ENCODE assay signal across 8 mouse cellular contexts in the genomic region with DNA sequence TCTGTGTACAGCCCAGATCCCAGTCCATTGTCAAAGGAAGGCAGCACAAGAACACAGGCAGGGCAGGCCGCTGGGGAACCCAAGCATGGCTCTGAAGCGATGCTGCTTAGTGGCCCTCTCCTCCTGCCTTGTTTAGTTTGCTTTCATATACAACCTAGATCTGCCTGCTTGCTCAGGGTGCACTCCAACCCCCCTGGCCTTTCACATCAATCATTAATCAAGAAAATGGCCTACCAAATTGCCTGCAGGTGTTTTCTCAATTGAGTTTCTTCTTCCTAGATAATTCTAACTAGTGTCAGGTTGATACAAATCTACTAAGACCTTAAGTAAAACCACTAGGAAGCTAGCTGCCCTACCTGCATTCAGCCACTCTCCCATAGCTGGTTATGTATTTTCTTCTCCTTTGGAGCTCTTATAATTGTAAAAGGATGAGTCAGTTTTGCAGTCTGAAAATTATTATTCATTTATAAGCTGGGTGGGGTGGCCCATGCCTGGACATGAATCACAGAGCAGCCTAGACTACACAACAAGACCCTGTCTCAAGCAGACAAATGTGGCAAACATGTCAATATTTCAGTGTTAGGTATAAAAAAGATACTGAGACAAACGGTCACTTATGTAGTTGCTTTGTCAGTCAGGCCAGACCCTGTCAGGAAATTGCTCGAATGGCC. TPM values are rescaled to one million over a fixed set of nuclear protein-coding genes. Genes with fewer than 3 reads are reported as not detected.
DNase-seq lines count a peak whose midpoint lies in the region; ATAC-seq and TF ChIP-seq lines count a peak whose summit lies in the region.

No protein-coding gene starts in this region.

- peak overlapping the region; percentile 44 for H3K4me2 ChIP-seq in heart, embryonic 15.5 days
- peak overlapping the region; percentile 44 for H3K4me2 ChIP-seq in heart, embryonic 16.5 days (ENCODE audit: low read depth, low read length)
- 0 out of 2 replicates have a peak overlapping the region, but pooled peaks have one; percentile 26 for H3K4me2 ChIP-seq in limb, embryonic 14.5 days (replicated peaks; ENCODE audit: low read depth, low read length, severe bottlenecking)

- peak overlapping the region; percentile 31; the same call in 1 of the 2 replicates for H3K9ac ChIP-seq in heart, embryonic 15.5 days
- no peak overlapping the region; the same call in 1 of the 2 replicates for H3K9ac ChIP-seq in heart, embryonic 16.5 days (ENCODE audit: low read length)
- no peak overlapping the region for H3K9ac ChIP-seq in limb, embryonic 14.5 days (ENCODE audit: low read depth, low read length, severe bottlenecking)

- ATAC-seq in heart, embryonic 15.5 days (replicated peaks; ENCODE audit: insufficient number of reproducible peaks, insufficient read depth, low FRiP score, low read depth), result no peak
- no peak for ATAC-seq in heart, embryonic 16.5 days (replicated peaks; ENCODE audit: extremely low read depth, insufficient read depth, low FRiP score)
- ATAC-seq in limb, embryonic 14.5 days (ENCODE audit: low FRiP score, low read depth), result no peak
- no peak for ATAC-seq in granulocyte monocyte progenitor cell, adult 5-6 weeks (replicated peaks; ENCODE audit: poor library complexity, severe bottlenecking)

- intact Hi-C loops in heart, postnatal 25 days (cut with DNase I), result no loop called here
- intact Hi-C loops in left cerebral cortex, postnatal 14 days (cut with DNase I), result loop anchor here (5.0 kb wide), 1 partner anchor 35 kb away; a partner anchor contains a TSS

- no peaks in the 10 kb centered on the region for H3K27me3 ChIP-seq in heart, embryonic 15.5 days
- H3K27me3 ChIP-seq in heart, embryonic 16.5 days (ENCODE audit: control insufficient read depth, insufficient read depth, low read length), result no peaks in the 10 kb centered on the region
- H3K27me3 ChIP-seq in limb, embryonic 14.5 days (ENCODE audit: control insufficient read depth, insufficient read depth, low read length), result no peaks in the 10 kb centered on the region

- H3K36me3 ChIP-seq in heart, embryonic 15.5 days, result 0 out of 2 replicates have a peak, but pooled peaks cover 2% of the 10 kb centered on the region
- H3K36me3 ChIP-seq in heart, embryonic 16.5 days (ENCODE audit: control insufficient read depth, insufficient read depth), result peaks cover 2% of the 10 kb centered on the region; the same call in 1 of the 2 replicates
- H3K36me3 ChIP-seq in limb, embryonic 14.5 days (ENCODE audit: control insufficient read depth, insufficient read depth, low read length), result peaks cover 2% of the 10 kb centered on the region; the same call in 1 of the 2 replicates

- 46% methylated on average over 4 of the region's 4 CpGs for WGBS in heart, embryonic 15.5 days
- WGBS in heart, embryonic 16.5 days, result 36% methylated on average over 4 of the region's 4 CpGs
- 44% methylated on average over 4 of the region's 4 CpGs for WGBS in limb, embryonic 14.5 days

- H3K4me1 ChIP-seq in heart, embryonic 15.5 days (replicated peaks), result peaks cover 55% of the 10 kb centered on the region
- H3K4me1 ChIP-seq in heart, embryonic 16.5 days (ENCODE audit: control insufficient read depth, insufficient read depth, low read length), result peaks cover 40% of the 10 kb centered on the region
- peaks cover 30% of the 10 kb centered on the region for H3K4me1 ChIP-seq in limb, embryonic 14.5 days (ENCODE audit: control insufficient read depth, insufficient read depth, low read length)

- H3K9me3 ChIP-seq in heart, embryonic 15.5 days (replicated peaks), result no peaks in the 10 kb centered on the region
- no peaks in the 10 kb centered on the region for H3K9me3 ChIP-seq in heart, embryonic 16.5 days (replicated peaks; ENCODE audit: control insufficient read depth, low read length)
- no peaks in the 10 kb centered on the region for H3K9me3 ChIP-seq in limb, embryonic 14.5 days (ENCODE audit: control insufficient read depth, low read length)

- H3K4me3 ChIP-seq in heart, embryonic 15.5 days, result no peak overlapping the region
- no peak overlapping the region for H3K4me3 ChIP-seq in heart, embryonic 16.5 days (ENCODE audit: low read length)
- H3K4me3 ChIP-seq in limb, embryonic 14.5 days (replicated peaks; ENCODE audit: low read length), result no peak overlapping the region

- H3K27ac ChIP-seq in heart, embryonic 15.5 days, result peak overlapping the region; percentile 87
- H3K27ac ChIP-seq in heart, embryonic 16.5 days (ENCODE audit: low read length), result peak overlapping the region; percentile 90
- peak overlapping the region; percentile 83 for H3K27ac ChIP-seq in limb, embryonic 14.5 days (replicated peaks; ENCODE audit: low read depth, low read length)

- DNase-seq in heart, postnatal 25 days (ENCODE audit: low spot score), result no peak
- DNase-seq in Muller cell, postnatal 12 days (ENCODE audit: inconsistent ontology term), result peak; percentile 78
- DNase-seq in limb, embryonic 14.5 days (ENCODE audit: low spot score), result no peak
- no peak for DNase-seq in ovary, postnatal 14 days (ENCODE audit: low spot score)
- DNase-seq in left cerebral cortex, postnatal 14 days (ENCODE audit: low spot score in 2 of 2), result no peak

- no peak for TF ChIP-seq POLR2A in limb, embryonic 14.5 days (IDR thresholded peaks at IDR 0.05; ENCODE audit: borderline replicate concordance, extremely low read depth, insufficient read depth, insufficient read length)

RNA-seq across cellular contexts. Expression of a gene that starts 35.2 kb away (rescaled TPM):
- 184 and 223 TPM in 2 replicates for polyA plus RNA-seq in heart, embryonic 15.5 days (2015; fragmentation: Nextera tagmentation; extraction: Ambion mirVana)
- total RNA-seq in heart, postnatal 25 days (2021), result 100 to 1,000 TPM; 236 to 274 TPM
- 197 and 222 TPM in 2 replicates for polyA plus RNA-seq in heart, embryonic 16.5 days (2015; fragmentation: Nextera tagmentation; extraction: Ambion mirVana)
- polyA plus RNA-seq in limb, embryonic 14.5 days (2012; rRNA removed), result 49.8 and 55.6 TPM in 2 replicates
- polyA plus RNA-seq in limb, embryonic 14.5 days (2014; fragmentation: Nextera tagmentation; extraction: Ambion mirVana), result 140 and 142 TPM in 2 replicates
- total RNA-seq in granulocyte monocyte progenitor cell, adult 5-6 weeks (2014; fragmentation: Nextera tagmentation), result 69.1 and 73.1 TPM in 2 replicates
- 96.7 and 125 TPM in 2 replicates for total RNA-seq in granulocyte monocyte progenitor cell, adult 5-6 weeks (2017)
- 10 to 100 TPM; 69.5 to 77.7 TPM for total RNA-seq in left cerebral cortex, postnatal 14 days (2021)

RNA-seq across cellular contexts. Expression of a gene that starts 35.2 kb away (rescaled TPM):
- 53.7 and 54.1 TPM in 2 replicates for polyA plus RNA-seq in heart, embryonic 15.5 days (2015; fragmentation: Nextera tagmentation; extraction: Ambion mirVana)
- 10 to 100 TPM; 62.9 to 72.4 TPM for total RNA-seq in heart, postnatal 25 days (2021)
- 54.4 and 60.7 TPM in 2 replicates for polyA plus RNA-seq in heart, embryonic 16.5 days (2015; fragmentation: Nextera tagmentation; extraction: Ambion mirVana)
- polyA plus RNA-seq in limb, embryonic 14.5 days (2012; rRNA removed), result 73.9 and 76.4 TPM in 2 replicates
- polyA plus RNA-seq in limb, embryonic 14.5 days (2014; fragmentation: Nextera tagmentation; extraction: Ambion mirVana), result 77.7 and 86.6 TPM in 2 replicates
- 54.1 and 71.7 TPM in 2 replicates for total RNA-seq in granulocyte monocyte progenitor cell, adult 5-6 weeks (2014; fragmentation: Nextera tagmentation)
- total RNA-seq in granulocyte monocyte progenitor cell, adult 5-6 weeks (2017), result 66.0 and 83.4 TPM in 2 replicates
- total RNA-seq in left cerebral cortex, postnatal 14 days (2021), result 10 to 100 TPM; 75.4 to 87.2 TPM
